Mouse (Mus musculus) midbrain, embryonic 16.5 days (tissue): ENCODE results near the gene Kctd5. TPM values are rescaled to one million over a fixed set of nuclear protein-coding genes. Genes with fewer than 3 reads are reported as not detected.

Experiments used
- ATAC-seq: fragments of 200-750 bp; cut with Nextera tagmentation; 2 replicates; pipeline ENCODE4 v1.8.0; 2017; ENCODE audit warnings: moderate TSS enrichment
- H3K27ac ChIP-seq: fragments of 300-500 bp; sonication (generic); 2 replicates; pipeline ENCODE4 v1.5.1; 2014; ENCODE audit warnings: mild to moderate bottlenecking, low read length, mixed read lengths
- H3K27me3 ChIP-seq: fragments of 300-500 bp; sonication (generic); 2 replicates; pipeline ENCODE4 v1.6.1; 2014; ENCODE audit warnings: low read depth, low read length, mixed read lengths; ENCODE audit not compliant: control insufficient read depth, insufficient read depth
- H3K36me3 ChIP-seq: fragments of 300-500 bp; sonication (generic); 2 replicates; pipeline ENCODE4 v1.6.1; 2014; ENCODE audit warnings: mild to moderate bottlenecking, low read length, moderate library complexity, mixed read lengths; ENCODE audit not compliant: control insufficient read depth, insufficient read depth
- H3K4me1 ChIP-seq: fragments of 300-500 bp; sonication (generic); 2 replicates; pipeline ENCODE4 v1.6.1; 2014; ENCODE audit warnings: mild to moderate bottlenecking, low read length, mixed read lengths; ENCODE audit not compliant: control insufficient read depth, insufficient read depth
- H3K4me2 ChIP-seq: fragments of 300-500 bp; sonication (generic); 2 replicates; pipeline ENCODE4 v1.6.1; 2014; ENCODE audit warnings: mild to moderate bottlenecking, low read length, mixed read lengths
- H3K4me3 ChIP-seq: fragments of 300-500 bp; sonication (generic); 2 replicates; pipeline ENCODE4 v1.5.1; 2014; ENCODE audit warnings: low read depth, mild to moderate bottlenecking, low read length, moderate library complexity, mixed read lengths
- H3K9ac ChIP-seq: fragments of 300-500 bp; sonication (generic); 2 replicates; pipeline ENCODE4 v1.6.1; 2014; ENCODE audit warnings: low read depth, low read length, mixed read lengths
- H3K9me3 ChIP-seq: fragments of 300-500 bp; sonication (generic); replicated peaks from 2 replicates; pipeline ENCODE4 v1.6.1; 2014; ENCODE audit warnings: mild to moderate bottlenecking, low read length, mixed read lengths; ENCODE audit not compliant: control insufficient read depth, poor library complexity, severe bottlenecking
- WGBS: fragments of 180-500 bp; shearing (Covaris S2); extraction: QIAGEN DNeasy Blood & Tissue Kit; methylation state at CpG from one replicate; pipeline ENCODE4 v1.1.7; 2014; 5-methylcytosine and 5-hydroxymethylcytosine counted together
- polyA plus RNA-seq: library from polyadenylated mRNA; unstranded; fragments of >200 nt; fragmentation: Nextera tagmentation; extraction: Ambion mirVana; gene quantifications from 2 replicates; pipeline ENCODE4 v1.2.1, GENCODE M21; 2015

Kctd5 gene
- polyA plus RNA-seq, 1 experiment from 2014 or later, result 72.7 TPM

- Histone ChIP-seq H3K4me2 (no peak overlapping the region), H3K27ac (no peak overlapping the region), H3K4me3 (no peak overlapping the region), H3K4me1 (no peaks in the 10 kb centered on the region), H3K9ac (no peak overlapping the region), H3K9me3 (no peaks in the 10 kb centered on the region), H3K27me3 (no peaks in the 10 kb centered on the region), H3K36me3 (no peaks in the 10 kb centered on the region)
- 76% methylated on average over 5 of the region's 5 CpGs for WGBS
- no peak for ATAC-seq
Measured at GRCm38 (mm10) chr17:24021375-24022199, 51.7 kb downstream of the Kctd5 start.

GRCm38 (mm10) chr17:24020696-24021095, 52.6 kb downstream of the Kctd5 start:
- H3K4me1 ChIP-seq, result no peaks in the 10 kb centered on the region
- no peaks in the 10 kb centered on the region for H3K27me3 ChIP-seq
- no peak for ATAC-seq
- no peak overlapping the region for H3K9ac ChIP-seq
- H3K9me3 ChIP-seq, result no peaks in the 10 kb centered on the region
- no peaks in the 10 kb centered on the region for H3K36me3 ChIP-seq
- H3K4me2 ChIP-seq, result no peak overlapping the region
- no peak overlapping the region for H3K4me3 ChIP-seq
- WGBS, result 90% methylated on average over 6 of the region's 6 CpGs
- H3K27ac ChIP-seq, result no peak overlapping the region

GRCm38 (mm10) chr17:24015727-24016126, 57.6 kb downstream of the Kctd5 start:
- no peak overlapping the region for H3K4me3 ChIP-seq
- no peak overlapping the region for H3K4me2 ChIP-seq
- WGBS, result 23% methylated on average over 14 of the region's 14 CpGs
- no peak overlapping the region for H3K9ac ChIP-seq
- no peaks in the 10 kb centered on the region for H3K9me3 ChIP-seq
- no peak overlapping the region for H3K27ac ChIP-seq
- no peaks in the 10 kb centered on the region for H3K4me1 ChIP-seq
- ATAC-seq, result no peak
- no peaks in the 10 kb centered on the region for H3K36me3 ChIP-seq
- H3K27me3 ChIP-seq, result no peaks in the 10 kb centered on the region

- H3K27ac ChIP-seq, result no peak overlapping the region
- H3K27me3 ChIP-seq, result no peaks in the 10 kb centered on the region
- no peak overlapping the region for H3K9ac ChIP-seq
- 86% methylated on average over 5 of the region's 5 CpGs for WGBS
- no peak for ATAC-seq
- H3K36me3 ChIP-seq, result no peaks in the 10 kb centered on the region
- H3K4me3 ChIP-seq, result no peak overlapping the region
- no peaks in the 10 kb centered on the region for H3K9me3 ChIP-seq
- no peak overlapping the region for H3K4me2 ChIP-seq
- H3K4me1 ChIP-seq, result no peaks in the 10 kb centered on the region
Measured at GRCm38 (mm10) chr17:24014433-24014965, 58.8 kb downstream of the Kctd5 start.

GRCm38 (mm10) chr17:24012921-24013320, 60.4 kb downstream of the Kctd5 start:
- Histone ChIP-seq H3K9me3 (0 out of 2 replicates have a peak, but pooled peaks cover 3% of the 10 kb centered on the region), H3K4me3 (no peak overlapping the region), H3K27ac (no peak overlapping the region), H3K4me2 (no peak overlapping the region), H3K9ac (no peak overlapping the region), H3K4me1 (no peaks in the 10 kb centered on the region), H3K36me3 (no peaks in the 10 kb centered on the region), H3K27me3 (no peaks in the 10 kb centered on the region)
- no peak for ATAC-seq
- WGBS, result 80% methylated on average over 2 of the region's 2 CpGs

GRCm38 (mm10) chr17:24009617-24010016, 63.7 kb downstream of the Kctd5 start:
- WGBS, result 64% methylated on average over 5 of the region's 5 CpGs
- no peak for ATAC-seq
- no peak overlapping the region for H3K9ac ChIP-seq
- 0 out of 2 replicates have a peak, but pooled peaks cover 3% of the 10 kb centered on the region for H3K9me3 ChIP-seq
- H3K27ac ChIP-seq, result no peak overlapping the region
- H3K27me3 ChIP-seq, result no peaks in the 10 kb centered on the region
- H3K4me2 ChIP-seq, result no peak overlapping the region
- H3K4me1 ChIP-seq, result no peaks in the 10 kb centered on the region
- no peak overlapping the region for H3K4me3 ChIP-seq
- H3K36me3 ChIP-seq, result no peaks in the 10 kb centered on the region

- no peaks in the 10 kb centered on the region for H3K36me3 ChIP-seq
- WGBS, result 78% methylated on average over 4 of the region's 4 CpGs
Measured at GRCm38 (mm10) chr17:24008105-24008504, 65.2 kb downstream of the Kctd5 start.

GRCm38 (mm10) chr17:24007391-24007790, 65.9 kb downstream of the Kctd5 start:
- ATAC-seq, result no peak
- 50% methylated on average over 1 of the region's 1 CpGs for WGBS
- no peak overlapping the region for H3K4me2 ChIP-seq
- no peaks in the 10 kb centered on the region for H3K27me3 ChIP-seq
- no peaks in the 10 kb centered on the region for H3K36me3 ChIP-seq
- H3K9me3 ChIP-seq, result 0 out of 2 replicates have a peak, but pooled peaks cover 3% of the 10 kb centered on the region
- H3K4me3 ChIP-seq, result no peak overlapping the region
- H3K4me1 ChIP-seq, result no peaks in the 10 kb centered on the region
- H3K9ac ChIP-seq, result no peak overlapping the region
- H3K27ac ChIP-seq, result no peak overlapping the region

More at GRCm38 (mm10) chr17:24008105-24008504, 65.2 kb downstream of the Kctd5 start:
- Histone ChIP-seq H3K27ac (no peak overlapping the region), H3K4me2 (no peak overlapping the region), H3K4me3 (no peak overlapping the region), H3K9me3 (0 out of 2 replicates have a peak, but pooled peaks cover 3% of the 10 kb centered on the region), H3K4me1 (no peaks in the 10 kb centered on the region), H3K27me3 (no peaks in the 10 kb centered on the region), H3K9ac (no peak overlapping the region)
- no peak for ATAC-seq

- no peak for ATAC-seq
- H3K9me3 ChIP-seq, result 0 out of 2 replicates have a peak, but pooled peaks cover 3% of the 10 kb centered on the region
Measured at GRCm38 (mm10) chr17:24006930-24007329, 66.4 kb downstream of the Kctd5 start.

More at GRCm38 (mm10) chr17:24006930-24007329, 66.4 kb downstream of the Kctd5 start:
- H3K4me3 ChIP-seq, result no peak overlapping the region
- no peaks in the 10 kb centered on the region for H3K27me3 ChIP-seq
- no peak overlapping the region for H3K4me2 ChIP-seq
- H3K36me3 ChIP-seq, result no peaks in the 10 kb centered on the region
- H3K4me1 ChIP-seq, result no peaks in the 10 kb centered on the region
- H3K27ac ChIP-seq, result no peak overlapping the region
- no peak overlapping the region for H3K9ac ChIP-seq
- WGBS, result 47% methylated on average over 2 of the region's 2 CpGs
